Mouse (Mus musculus) embryonic facial prominence, embryonic 11.5 days (tissue): Measurements from ENCODE around the gene Tbx19. TPM values are rescaled to one million over a fixed set of nuclear protein-coding genes. Genes with fewer than 3 reads are reported as not detected.

Source experiments
- ATAC-seq: fragments of 200-750 bp; cut with Nextera tagmentation; replicated peaks from 2 replicates; pipeline ENCODE4 v1.8.0; 2017; ENCODE audit warnings: low read depth; ENCODE audit not compliant: insufficient number of reproducible peaks, low FRiP score, low TSS enrichment
- DNase-seq: peaks from one replicate; pipeline ENCODE4 v3.0.0-alpha.2; 2015; ENCODE audit warnings: low spot score
- H3K27ac ChIP-seq: fragments of 300-500 bp; sonication (generic); replicated peaks from 2 replicates; pipeline ENCODE4 v1.5.1; 2014; ENCODE audit warnings: mild to moderate bottlenecking, low read depth, low read length, control low read depth
- H3K27me3 ChIP-seq: fragments of 300-500 bp; sonication (generic); 2 replicates; pipeline ENCODE4 v1.6.1; 2014; ENCODE audit warnings: mild to moderate bottlenecking, low read length, moderate library complexity, mixed read lengths; ENCODE audit not compliant: control insufficient read depth, insufficient read depth
- H3K36me3 ChIP-seq: fragments of 300-500 bp; sonication (generic); replicated peaks from 2 replicates; pipeline ENCODE4 v1.6.1; 2014; ENCODE audit warnings: low read depth, mild to moderate bottlenecking, low read length, moderate library complexity, mixed read lengths; ENCODE audit not compliant: control insufficient read depth, insufficient read depth
- H3K4me1 ChIP-seq: fragments of 300-500 bp; sonication (generic); 2 replicates; pipeline ENCODE4 v1.6.1; 2014; ENCODE audit warnings: low read length, mixed read lengths; ENCODE audit not compliant: control insufficient read depth, insufficient read depth
- H3K4me2 ChIP-seq: fragments of 300-500 bp; sonication (generic); 2 replicates; pipeline ENCODE4 v1.6.1; 2014; ENCODE audit warnings: low read depth, mild to moderate bottlenecking, control low read depth, low read length, moderate library complexity
- H3K4me3 ChIP-seq: fragments of 300-500 bp; sonication (generic); 2 replicates; pipeline ENCODE4 v1.5.1; 2014; ENCODE audit warnings: low read depth, low read length, control low read depth
- H3K9ac ChIP-seq: fragments of 300-500 bp; sonication (generic); replicated peaks from 2 replicates; pipeline ENCODE4 v1.6.1; 2014; ENCODE audit warnings: mild to moderate bottlenecking, control low read depth, low read length
- H3K9me3 ChIP-seq: fragments of 300-500 bp; sonication (generic); replicated peaks from 2 replicates; pipeline ENCODE4 v1.6.1; 2016; ENCODE audit warnings: mild to moderate bottlenecking, low read length, inconsistent platforms, mixed read lengths; ENCODE audit not compliant: control insufficient read depth
- WGBS: fragments of 180-500 bp; shearing (Covaris S2); extraction: QIAGEN DNeasy Blood & Tissue Kit; methylation state at CpG from one replicate; pipeline ENCODE4 v1.1.7; 2014; 5-methylcytosine and 5-hydroxymethylcytosine counted together
- polyA plus RNA-seq: library from polyadenylated mRNA; unstranded; fragments of >200 nt; fragmentation: Nextera tagmentation; extraction: Ambion mirVana; gene quantifications from 2 replicates; pipeline ENCODE4 v1.2.1, GENCODE M21; 2014

Gene Tbx19
- polyA plus RNA-seq, 1 experiment from 2014 or later = not detected

GRCm38 (mm10) chr1:165190571-165191273 is 30.1 kb upstream of the Tbx19 start:
- Histone ChIP-seq H3K27me3 (no peaks in the 10 kb centered on the region), H3K27ac (no peak overlapping the region)

GRCm38 (mm10) chr1:165190068-165190467 is 29.5 kb upstream of the Tbx19 start:
- no peak for ATAC-seq
- no peak overlapping the region for H3K4me2 ChIP-seq

More at GRCm38 (mm10) chr1:165190571-165191273, 30.1 kb upstream of the Tbx19 start:
- Histone ChIP-seq H3K4me2 (no peak overlapping the region), H3K9me3 (no peaks in the 10 kb centered on the region), H3K4me1 (no peaks in the 10 kb centered on the region), H3K4me3 (no peak overlapping the region), H3K36me3 (no peaks in the 10 kb centered on the region), H3K9ac (no peak overlapping the region)
- no peak for DNase-seq
- 87% methylated on average over 10 of the region's 10 CpGs for WGBS
- ATAC-seq = no peak

GRCm38 (mm10) chr1:165188806-165189580 is 28.4 kb upstream of the Tbx19 start:
- Histone ChIP-seq H3K36me3 (no peaks in the 10 kb centered on the region), H3K4me3 (no peak overlapping the region), H3K4me2 (no peak overlapping the region), H3K27me3 (no peaks in the 10 kb centered on the region), H3K9me3 (no peaks in the 10 kb centered on the region), H3K9ac (no peak overlapping the region), H3K4me1 (no peaks in the 10 kb centered on the region), H3K27ac (no peak overlapping the region)
- 70% methylated on average over 10 of the region's 10 CpGs for WGBS
- ATAC-seq (no peak), DNase-seq (no peak)

More at GRCm38 (mm10) chr1:165190068-165190467, 29.5 kb upstream of the Tbx19 start:
- DNase-seq = no peak
- no peaks in the 10 kb centered on the region for H3K36me3 ChIP-seq
- 75% methylated on average over 6 of the region's 6 CpGs for WGBS
- no peak overlapping the region for H3K4me3 ChIP-seq
- H3K27ac ChIP-seq = no peak overlapping the region
- no peaks in the 10 kb centered on the region for H3K27me3 ChIP-seq
- no peak overlapping the region for H3K9ac ChIP-seq
- H3K9me3 ChIP-seq = no peaks in the 10 kb centered on the region
- H3K4me1 ChIP-seq = no peaks in the 10 kb centered on the region

- 63% methylated on average over 5 of the region's 5 CpGs for WGBS
- H3K4me1 ChIP-seq = no peaks in the 10 kb centered on the region
- DNase-seq (no peak), ATAC-seq (no peak)
- no peak overlapping the region for H3K9ac ChIP-seq
- no peak overlapping the region for H3K4me3 ChIP-seq
- H3K36me3 ChIP-seq = no peaks in the 10 kb centered on the region
- no peak overlapping the region for H3K4me2 ChIP-seq
- H3K27me3 ChIP-seq = no peaks in the 10 kb centered on the region
- H3K27ac ChIP-seq = no peak overlapping the region
- H3K9me3 ChIP-seq = no peaks in the 10 kb centered on the region
These were observed 26.8 kb upstream of the Tbx19 start for GRCm38 (mm10) chr1:165187357-165187756.

DNA sequence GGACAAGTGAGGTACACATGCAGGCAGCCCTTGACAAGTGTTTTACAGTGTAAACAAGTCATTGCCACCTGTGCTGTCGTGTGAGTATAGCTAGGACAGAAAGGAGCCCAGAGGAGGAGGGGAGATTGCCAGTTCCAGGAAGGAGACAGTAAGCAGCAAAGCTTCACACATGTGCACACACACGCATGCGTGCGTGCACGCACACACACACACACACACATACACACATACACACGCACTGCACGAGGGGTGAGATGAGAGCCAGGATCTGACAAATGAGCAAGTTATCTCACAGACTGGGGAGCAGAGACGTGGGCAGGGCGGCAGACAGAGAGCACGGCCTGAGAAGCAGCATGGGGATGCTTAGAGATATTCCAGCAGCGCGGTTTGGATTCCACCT is 25.9 kb upstream of the Tbx19 start:
- no peaks in the 10 kb centered on the region for H3K4me1 ChIP-seq
- H3K4me3 ChIP-seq = no peak overlapping the region
- DNase-seq (no peak), ATAC-seq (no peak)
- no peaks in the 10 kb centered on the region for H3K27me3 ChIP-seq
- no peaks in the 10 kb centered on the region for H3K36me3 ChIP-seq
- no peak overlapping the region for H3K9ac ChIP-seq
- H3K9me3 ChIP-seq = no peaks in the 10 kb centered on the region
- no peak overlapping the region for H3K4me2 ChIP-seq
- H3K27ac ChIP-seq = no peak overlapping the region
- WGBS = 84% methylated on average over 12 of the region's 12 CpGs

- Histone ChIP-seq H3K27ac (no peak overlapping the region), H3K36me3 (no peaks in the 10 kb centered on the region), H3K27me3 (no peaks in the 10 kb centered on the region), H3K9ac (no peak overlapping the region), H3K4me2 (no peak overlapping the region), H3K4me1 (no peaks in the 10 kb centered on the region), H3K4me3 (no peak overlapping the region), H3K9me3 (no peaks in the 10 kb centered on the region)
- 63% methylated on average over 7 of the region's 7 CpGs for WGBS
- DNase-seq = no peak
- ATAC-seq = no peak
These were observed 24.5 kb upstream of the Tbx19 start for GRCm38 (mm10) chr1:165185116-165185515.

GRCm38 (mm10) chr1:165184178-165184577 is 23.6 kb upstream of the Tbx19 start:
- no peak for ATAC-seq
- no peaks in the 10 kb centered on the region for H3K4me1 ChIP-seq
- 79% methylated on average over 3 of the region's 3 CpGs for WGBS
- H3K4me3 ChIP-seq = no peak overlapping the region
- DNase-seq = no peak
- no peaks in the 10 kb centered on the region for H3K27me3 ChIP-seq
- H3K9me3 ChIP-seq = no peaks in the 10 kb centered on the region
- H3K9ac ChIP-seq = no peak overlapping the region
- no peak overlapping the region for H3K4me2 ChIP-seq
- H3K27ac ChIP-seq = no peak overlapping the region
- no peaks in the 10 kb centered on the region for H3K36me3 ChIP-seq

DNA sequence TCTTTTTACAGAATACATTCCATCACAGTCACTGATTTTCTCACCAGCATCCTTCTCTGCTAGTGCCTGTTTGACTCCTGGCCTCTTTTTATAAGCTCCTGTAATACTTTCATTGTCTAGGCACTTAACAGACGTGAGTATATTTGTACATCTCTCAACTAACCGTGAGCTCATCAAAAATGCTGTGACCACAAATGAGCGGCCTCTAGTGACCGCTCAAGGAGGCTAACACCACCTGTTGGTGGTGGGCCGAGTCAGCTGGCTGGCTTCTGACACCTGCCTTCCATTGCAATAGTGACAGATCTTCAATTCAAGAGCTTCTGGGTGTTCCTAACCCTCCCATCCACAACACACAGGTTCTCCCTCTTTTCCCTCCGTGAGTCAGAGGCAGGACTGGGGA is 22.8 kb upstream of the Tbx19 start:
- Histone ChIP-seq H3K36me3 (no peaks in the 10 kb centered on the region), H3K27me3 (no peaks in the 10 kb centered on the region), H3K9ac (no peak overlapping the region), H3K4me3 (no peak overlapping the region), H3K27ac (no peak overlapping the region), H3K4me2 (no peak overlapping the region), H3K4me1 (no peaks in the 10 kb centered on the region), H3K9me3 (no peaks in the 10 kb centered on the region)
- WGBS = 69% methylated on average over 6 of the region's 6 CpGs
- ATAC-seq (no peak), DNase-seq (no peak)
